Comparison of ENCODE assay signal across 8 mouse cellular contexts in genomic region chr7:112720143-112720988, GRCm38 (mm10). TPM values are rescaled to one million over a fixed set of nuclear protein-coding genes. Genes with fewer than 3 reads are reported as not detected.
DNase-seq lines count a peak whose midpoint lies in the region; ATAC-seq and TF ChIP-seq lines count a peak whose summit lies in the region.

No protein-coding gene starts in this region.

- 7% methylated on average over 19 of the region's 23 CpGs for WGBS in embryonic facial prominence, embryonic 14.5 days
- 6% methylated on average over 23 of the region's 23 CpGs for WGBS in heart, postnatal 0 days
- 22% methylated on average over 23 of the region's 23 CpGs for WGBS in lung, adult 2 months

- TF ChIP-seq EP300 in heart, postnatal 0 days (IDR thresholded peaks at IDR 0.05; ENCODE audit: low read depth) = peak; percentile 52; the same call in 1 of the 2 replicates

- H3K27me3 ChIP-seq in embryonic facial prominence, embryonic 14.5 days (replicated peaks; ENCODE audit: control insufficient read depth, insufficient read depth, low read length) = no peaks in the 10 kb centered on the region
- no peaks in the 10 kb centered on the region for H3K27me3 ChIP-seq in heart, postnatal 0 days (ENCODE audit: control insufficient read depth, insufficient read depth, low read length)

- no peaks in the 10 kb centered on the region for H3K9me3 ChIP-seq in embryonic facial prominence, embryonic 14.5 days (ENCODE audit: control insufficient read depth, low read length)
- H3K9me3 ChIP-seq in heart, postnatal 0 days (replicated peaks; ENCODE audit: control insufficient read depth, low read length) = no peaks in the 10 kb centered on the region

- no peak for TF ChIP-seq POLR2A in lung, adult 2 months (IDR thresholded peaks at IDR 0.05; ENCODE audit: borderline replicate concordance, extremely low read depth, low read depth, low read length)

- peak; percentile 87 for ATAC-seq in embryonic facial prominence, embryonic 14.5 days (ENCODE audit: low read depth)
- peak; percentile 91 for ATAC-seq in heart, postnatal 0 days (ENCODE audit: insufficient read depth, low read depth)
- no peak for ATAC-seq in activated CD4-positive, CD25-positive, alpha-beta regulatory T cell, adult 4 months

- H3K36me3 ChIP-seq in embryonic facial prominence, embryonic 14.5 days (ENCODE audit: control insufficient read depth, insufficient read depth, low read length) = no peaks in the 10 kb centered on the region
- no peaks in the 10 kb centered on the region for H3K36me3 ChIP-seq in heart, postnatal 0 days (replicated peaks; ENCODE audit: control insufficient read depth, insufficient read depth, low read length)

- no peak for TF ChIP-seq CTCF in heart, postnatal 0 days (IDR thresholded peaks at IDR 0.05; ENCODE audit: low read depth)
- no peak for TF ChIP-seq CTCF in lung, adult 2 months (IDR thresholded peaks at IDR 0.05; ENCODE audit: insufficient read depth, low read length)

- peak overlapping the region; percentile 57 for H3K27ac ChIP-seq in embryonic facial prominence, embryonic 14.5 days (replicated peaks; ENCODE audit: low read depth, low read length)
- peak overlapping the region; percentile 40 for H3K27ac ChIP-seq in heart, postnatal 0 days (ENCODE audit: low read depth)

- peak; percentile 45 to 69 for DNase-seq in urinary bladder, adult 18-20 months (ENCODE audit: low spot score in 2 of 2)
- DNase-seq in urinary bladder, adult 2 months (ENCODE audit: low spot score) = no peak
- peak; percentile 93 for DNase-seq in embryonic facial prominence, embryonic 14.5 days (ENCODE audit: low spot score)
- peak; percentile 91 for DNase-seq in heart, postnatal 0 days (ENCODE audit: low spot score)
- DNase-seq in kidney, postnatal 4 days = peak; percentile 60 to 76
- DNase-seq in lung, adult 2 months = peak; percentile 56
- DNase-seq in right cerebral cortex, adult 2 months (ENCODE audit: low spot score in 2 of 2) = peak; percentile 74 to 76

- no peak overlapping the region; the same call in 1 of the 2 replicates for H3K9ac ChIP-seq in embryonic facial prominence, embryonic 14.5 days (ENCODE audit: low read depth, low read length)
- H3K9ac ChIP-seq in heart, postnatal 0 days (replicated peaks; ENCODE audit: low read depth, low read length) = no peak overlapping the region

- peaks cover 25% of the 10 kb centered on the region for H3K4me1 ChIP-seq in embryonic facial prominence, embryonic 14.5 days (ENCODE audit: control insufficient read depth, insufficient read depth, low read length)
- peaks cover 57% of the 10 kb centered on the region for H3K4me1 ChIP-seq in heart, postnatal 0 days (ENCODE audit: control insufficient read depth, insufficient read depth)
- peaks cover 22% of the 10 kb centered on the region for H3K4me1 ChIP-seq in lung, adult 2 months (ENCODE audit: control insufficient read depth, insufficient read depth, low read length)

- H3K4me2 ChIP-seq in embryonic facial prominence, embryonic 14.5 days (ENCODE audit: low read depth, low read length) = peak overlapping the region; percentile 49
- H3K4me2 ChIP-seq in heart, postnatal 0 days (ENCODE audit: low read depth, low read length) = peak overlapping the region; percentile 50

- peak overlapping the region; percentile 12; the same call in 1 of the 2 replicates for H3K4me3 ChIP-seq in embryonic facial prominence, embryonic 14.5 days (ENCODE audit: low read depth, low read length)
- 0 out of 2 replicates have a peak overlapping the region, but pooled peaks have one; percentile 3 for H3K4me3 ChIP-seq in heart, postnatal 0 days (ENCODE audit: low read depth, low read length)
- H3K4me3 ChIP-seq in lung, adult 2 months (replicated peaks; ENCODE audit: extremely low read depth, low read depth, low read length) = no peak overlapping the region

RNA-seq across cellular contexts. Expression of gene Tead1, which starts 41.2 kb away (rescaled TPM):
- polyA plus RNA-seq in urinary bladder, adult 2 months (2012; rRNA removed) = 43.5 and 60.2 TPM in 2 replicates
- polyA plus RNA-seq in embryonic facial prominence, embryonic 14.5 days (2014; fragmentation: Nextera tagmentation; extraction: Ambion mirVana) = 18.0 and 18.2 TPM in 2 replicates
- 63.9 and 87.9 TPM in 2 replicates for total RNA-seq in heart, postnatal 0 days (2014; rRNA removed; ENCODE audit: low replicate concordance)
- 19.0 and 20.8 TPM in 2 replicates for polyA plus RNA-seq in heart, postnatal 0 days (2015; fragmentation: Nextera tagmentation; extraction: Ambion mirVana)
- polyA plus RNA-seq in lung, adult 2 months (2012; rRNA removed) = 32.4 and 45.9 TPM in 2 replicates
- polyA plus RNA-seq in activated CD4-positive, CD25-positive, alpha-beta regulatory T cell, adult 4 months (2017; shearing (Covaris generic)) = under 1 TPM in 1 of 2 experiments, not detected in 1; 0.60 TPM

Comparison
In these comparisons a context has a peak if more than half of its experiments do, and no peak if none do; other contexts are left out.
1. RNA of gene Tead1, which starts 41.2 kb away (polyA plus RNA-seq): 32.4 to 45.9 TPM in lung, adult 2 months, 43.5 to 60.2 TPM in urinary bladder, adult 2 months, 19.0 to 20.8 TPM in heart, postnatal 0 days and 18.0 to 18.2 TPM in embryonic facial prominence, embryonic 14.5 days; 0.60 TPM in activated CD4-positive, CD25-positive, alpha-beta regulatory T cell, adult 4 months; every median in the first group is over 10 times any median in the second.